Mouse (Mus musculus) CH12.LX (cell line): ENCODE results near the gene Socs3. TPM values are rescaled to one million over a fixed set of nuclear protein-coding genes. Genes with fewer than 3 reads are reported as not detected.

ENCODE experiments used
- DNase-seq: peaks from one replicate; pipeline ENCODE4 v3.0.0-alpha.2; 2013; ENCODE audit errors: extremely low read depth
- H3K27ac ChIP-seq: 2 replicates; pipeline ENCODE4 v1.5.1; 2012; ENCODE audit warnings: low read depth, mild to moderate bottlenecking, control low read depth, moderate library complexity; ENCODE audit not compliant: insufficient read depth
- H3K27me3 ChIP-seq: replicated peaks from 2 replicates; pipeline ENCODE3; 2012; ENCODE audit warnings: inconsistent platforms
- H3K36me3 ChIP-seq, 2 experiments: replicated peaks in 1 of 2; 2 replicates each; pipeline versions ENCODE3 to v1.6.1; 2012; ENCODE audit warnings: inconsistent platforms in 1 of 2, low read length in 1 of 2, mild to moderate bottlenecking in 1 of 2, mixed read lengths in 1 of 2, moderate library complexity in 1 of 2; ENCODE audit not compliant: control insufficient read depth in 1 of 2, insufficient read depth in 1 of 2
- H3K4me1 ChIP-seq, 2 experiments: 2 replicates each; pipeline ENCODE4 v1.6.1; 2012; ENCODE audit warnings: inconsistent platforms in 1 of 2, moderate library complexity in 1 of 2; ENCODE audit not compliant: insufficient read depth in 2 of 2, control insufficient read depth in 1 of 2
- H3K4me2 ChIP-seq: 2 replicates; pipeline ENCODE4 v1.6.1; 2012; ENCODE audit warnings: low read depth, mild to moderate bottlenecking, control low read depth; ENCODE audit not compliant: poor library complexity, insufficient read depth, severe bottlenecking
- H3K4me3 ChIP-seq, 3 experiments: fragments of 150-350 bp in 1 of 3; sonication (generic) in 1 of 3; replicated peaks in 1 of 3; 2 replicates each; pipeline versions ENCODE3 to v1.5.1; 2011 to 2012; ENCODE audit warnings: low read depth in 2 of 3, low read length in 2 of 3, mild to moderate bottlenecking in 2 of 3, moderate library complexity in 2 of 3, control low read depth in 1 of 3, improper control_type of control experiment in 1 of 3, inconsistent platforms in 1 of 3, mixed read lengths in 1 of 3; ENCODE audit not compliant: poor library complexity in 1 of 3
- H3K79me2 ChIP-seq: replicated peaks from 2 replicates; pipeline ENCODE4 v1.6.1; 2012; ENCODE audit warnings: mild to moderate bottlenecking, moderate library complexity; ENCODE audit not compliant: control insufficient read depth, poor library complexity, insufficient read depth, severe bottlenecking; ENCODE audit errors: extremely low read depth
- H3K9ac ChIP-seq: 2 replicates; pipeline ENCODE4 v1.6.1; 2012; ENCODE audit warnings: low read depth, mild to moderate bottlenecking, control low read depth, moderate library complexity; ENCODE audit not compliant: insufficient read depth
- H3K9me3 ChIP-seq: replicated peaks from 2 replicates; pipeline ENCODE3; 2012; ENCODE audit warnings: low read length, inconsistent platforms, mixed read lengths
- BHLHE40 ChIP-seq: IDR thresholded peaks from 2 replicates; pipeline ENCODE4 v1.6.1; 2011; ENCODE audit warnings: mild to moderate bottlenecking, low read depth, low read length, improper control_type of control experiment
- CHD1 ChIP-seq: IDR thresholded peaks from 2 replicates; pipeline ENCODE4 v1.6.1; 2012; ENCODE audit warnings: low read depth, low read length, improper control_type of control experiment, inconsistent platforms
- CHD2 ChIP-seq: IDR thresholded peaks from 2 replicates; pipeline ENCODE4 v1.6.1; 2011; ENCODE audit warnings: low read length, improper control_type of control experiment
- CTCF ChIP-seq, 2 experiments: IDR thresholded peaks in 1 of 2; conservative IDR thresholded peaks in 1 of 2; 2 replicates each; pipeline ENCODE4 v1.5.1; 2011 to 2012; ENCODE audit warnings: low read depth in 2 of 2, low read length in 2 of 2, improper control_type of control experiment in 1 of 2, inconsistent platforms in 1 of 2, mild to moderate bottlenecking in 1 of 2, moderate library complexity in 1 of 2
- EP300 ChIP-seq: IDR thresholded peaks from 2 replicates; pipeline ENCODE4 v1.6.1; 2011; ENCODE audit warnings: low read length, improper control_type of control experiment
- ETS1 ChIP-seq: conservative IDR thresholded peaks from 2 replicates; pipeline ENCODE4 v1.6.1; 2012; ENCODE audit warnings: low read depth, mild to moderate bottlenecking, inconsistent platforms, low read length, improper control_type of control experiment, moderate library complexity
- GABPA ChIP-seq: IDR thresholded peaks from 2 replicates; pipeline ENCODE4 v1.6.1; 2012; ENCODE audit warnings: low read depth, low read length, improper control_type of control experiment, inconsistent platforms; ENCODE audit not compliant: insufficient replicate concordance
- HCFC1 ChIP-seq: IDR thresholded peaks from 2 replicates; pipeline ENCODE4 v1.6.1; 2012; ENCODE audit warnings: low read depth, mild to moderate bottlenecking, inconsistent platforms, low read length, improper control_type of control experiment
- JUN ChIP-seq: IDR thresholded peaks from 2 replicates; pipeline ENCODE4 v1.6.1; 2011; ENCODE audit warnings: low read depth, mild to moderate bottlenecking, low read length, improper control_type of control experiment, moderate library complexity; ENCODE audit not compliant: insufficient read depth
- JUND ChIP-seq: conservative IDR thresholded peaks from 2 replicates; pipeline ENCODE4 v1.6.1; 2011; ENCODE audit warnings: low read depth, low read length, improper control_type of control experiment
- KAT2A ChIP-seq: IDR thresholded peaks from 2 replicates; pipeline ENCODE4 v1.6.1; 2012; ENCODE audit warnings: low read length, improper control_type of control experiment, inconsistent platforms; ENCODE audit not compliant: insufficient replicate concordance
- MAFK ChIP-seq: IDR thresholded peaks from 2 replicates; pipeline ENCODE4 v1.6.1; 2011; ENCODE audit warnings: low read length, improper control_type of control experiment; ENCODE audit not compliant: insufficient replicate concordance
- MYC ChIP-seq: IDR thresholded peaks from 2 replicates; pipeline ENCODE4 v1.6.1; 2011; ENCODE audit warnings: low read depth, mild to moderate bottlenecking, improper control_type of control experiment, low read length
- NELFE ChIP-seq: IDR thresholded peaks from 2 replicates; pipeline ENCODE4 v1.6.1; 2011; ENCODE audit warnings: low read depth, low read length, improper control_type of control experiment
- PAX5 ChIP-seq: IDR thresholded peaks from 2 replicates; pipeline ENCODE4 v1.6.1; 2012; ENCODE audit warnings: low read length, inconsistent platforms, mixed read lengths
- TBP ChIP-seq: conservative IDR thresholded peaks from 2 replicates; pipeline ENCODE4 v1.6.1; 2011; ENCODE audit warnings: low read depth, low read length, improper control_type of control experiment
- UBTF ChIP-seq: IDR thresholded peaks from 2 replicates; pipeline ENCODE4 v1.6.1; 2012; ENCODE audit warnings: low read depth, mild to moderate bottlenecking, inconsistent platforms, low read length, improper control_type of control experiment, moderate library complexity
- USF1 ChIP-seq: IDR thresholded peaks from 2 replicates; pipeline ENCODE4 v1.6.1; 2014; ENCODE audit warnings: low read depth, mild to moderate bottlenecking, inconsistent platforms, low read length, improper control_type of control experiment
- ZKSCAN1 ChIP-seq: IDR thresholded peaks from 2 replicates; pipeline ENCODE4 v1.6.1; 2012; ENCODE audit warnings: low read depth, inconsistent platforms, low read length, improper control_type of control experiment, borderline replicate concordance
- ZNF384 ChIP-seq: IDR thresholded peaks from 2 replicates; pipeline ENCODE4 v1.6.1; 2012; ENCODE audit warnings: low read depth, low read length, improper control_type of control experiment, inconsistent platforms
- dilution Hi-C: fragments of 300-500 bp; cut with MboI; formaldehyde crosslinking; loops from 2 replicates; pipeline ENCODE4 v1.14.3; 2020; ENCODE audit warnings: low sequenced_read_pairs; ENCODE audit not compliant: extremely low pct_unique_long_range_greater_than_20kb, extremely low pct_ligation_motif_present
- in situ Hi-C: fragments of 300-500 bp; cut with MboI; formaldehyde crosslinking; loops from 3 replicates; pipeline ENCODE4 v1.14.3; 2019; ENCODE audit warnings: low sequenced_read_pairs, low pct_ligation_motif_present, low pct_unique_long_range_greater_than_20kb, mixed read lengths
- polyA plus RNA-seq: library from polyadenylated mRNA; unstranded; fragments of >175 nt; gene quantifications from 2 replicates; pipeline ENCODE4 v1.2.1, GENCODE M21; 2012; ENCODE audit warnings: low read depth; ENCODE audit not compliant: insufficient read length
- total RNA-seq, 2 experiments: library from RNA; depleted of rRNA; stranded (reverse); fragments of 300-350 nt in 1 of 2; fragments of >200 nt in 1 of 2; gene quantifications; 2 replicates each; pipeline ENCODE4 v1.2.3; 2012 to 2014

The Socs3 gene
- total and polyA plus RNA-seq, 3 experiments, result 0.83 to 4.7 (median 1.2) TPM

DNA sequence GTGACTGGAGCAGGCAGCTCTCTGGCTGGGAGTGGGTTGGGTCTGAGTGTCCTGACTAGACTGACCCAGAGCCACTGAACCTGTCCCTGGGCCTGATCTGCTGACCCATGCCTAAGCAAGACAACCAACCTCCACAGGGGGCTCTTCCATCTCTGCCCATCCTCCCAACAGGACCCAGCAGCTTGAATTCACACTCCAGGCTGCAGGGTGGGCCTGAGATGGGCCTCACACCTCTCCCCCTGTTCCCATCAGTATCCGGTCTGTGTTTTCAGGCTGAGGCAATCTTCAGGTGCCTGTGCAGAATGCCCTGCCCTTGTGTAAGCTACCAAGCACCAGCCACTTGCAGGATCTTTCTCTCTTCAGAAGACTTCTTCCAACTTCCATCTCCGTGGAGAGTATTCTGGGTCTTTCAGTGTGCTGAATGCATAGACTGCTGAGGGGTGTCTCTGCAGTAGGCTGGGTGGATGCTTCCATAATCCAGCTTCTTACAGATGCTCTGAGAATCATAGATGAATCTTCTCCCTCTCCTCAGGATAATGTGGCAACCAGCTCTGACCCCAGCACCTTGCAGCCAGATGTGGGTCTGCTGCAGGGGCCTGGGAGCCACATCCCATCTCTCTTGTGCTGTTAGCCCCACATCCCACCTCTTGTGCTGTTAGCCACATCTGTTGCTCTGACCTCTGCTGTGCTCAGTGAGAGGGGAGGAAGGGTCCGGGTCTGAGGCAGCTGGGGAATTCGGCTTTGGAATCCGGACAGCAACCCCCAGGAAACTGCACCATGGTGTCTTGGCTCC is 35.1 kb downstream of the Socs3 start:
- DNase-seq, result no peak
- H3K9me3 ChIP-seq, result no peaks in the 10 kb centered on the region
- peaks cover 32% of the 10 kb centered on the region for H3K27me3 ChIP-seq
- dilution Hi-C loops, result no loop called here
- in situ Hi-C loops, result no loop called here
- H3K79me2 ChIP-seq, result no peaks in the 10 kb centered on the region
- H3K4me1 ChIP-seq, result peaks cover 6 to 13% of the 10 kb centered on the region in 2 experiments
- H3K4me2 ChIP-seq, result no peak overlapping the region
- TF ChIP-seq HCFC1, result no peak
- TF ChIP-seq NELFE, result no peak
- TF ChIP-seq TBP, result no peak
- no peak overlapping the region for H3K4me3 ChIP-seq
- no peaks in the 10 kb centered on the region for H3K36me3 ChIP-seq
- H3K9ac ChIP-seq, result no peak overlapping the region
- H3K27ac ChIP-seq, result no peak overlapping the region

GRCm38 (mm10) chr11:117934168-117934567 is 35.7 kb downstream of the Socs3 start:
- H3K4me3 ChIP-seq, result no peak overlapping the region
- dilution Hi-C loops, result no loop called here
- no peak for DNase-seq
- no peaks in the 10 kb centered on the region for H3K79me2 ChIP-seq
- no peaks in the 10 kb centered on the region for H3K9me3 ChIP-seq
- peaks cover 30% of the 10 kb centered on the region for H3K27me3 ChIP-seq
- no peak overlapping the region for H3K27ac ChIP-seq
- no peaks in the 10 kb centered on the region for H3K36me3 ChIP-seq
- H3K4me2 ChIP-seq, result no peak overlapping the region
- H3K9ac ChIP-seq, result no peak overlapping the region
- in situ Hi-C loops, result no loop called here
- TF ChIP-seq CHD2, result no peak
- no peak for TF ChIP-seq ETS1
- TF ChIP-seq JUND, result no peak
- no peak for TF ChIP-seq EP300
- TF ChIP-seq GABPA, result no peak
- no peak for TF ChIP-seq MYC
- TF ChIP-seq BHLHE40, result no peak
- TF ChIP-seq UBTF, result no peak
- no peak for TF ChIP-seq PAX5
- no peak for TF ChIP-seq CTCF (conservative IDR thresholded peaks at IDR 0.05 in 1 of 2, IDR thresholded peaks at IDR 0.05 in 1 of 2; ENCODE audit: low read depth in 2 of 2, low read length in 2 of 2)
- TF ChIP-seq KAT2A, result no peak
- TF ChIP-seq JUN, result no peak
- no peak for TF ChIP-seq ZKSCAN1
- TF ChIP-seq ZNF384, result no peak
- TF ChIP-seq CHD1, result no peak
- no peak for TF ChIP-seq USF1
- no peak for TF ChIP-seq MAFK
- H3K4me1 ChIP-seq, result peaks cover 4 to 10% of the 10 kb centered on the region in 2 experiments
